Mouse (Mus musculus) CH12.LX (cell line): ENCODE results near the gene Rfpl4. TPM values are rescaled to one million over a fixed set of nuclear protein-coding genes. Genes with fewer than 3 reads are reported as not detected.
"Not testable (repeated sequence)": the region's sequence is repeated elsewhere in the genome, so short reads cannot be mapped to it uniquely, and the experiment has no call there.

Experiments
- DNase-seq: peaks from one replicate; pipeline ENCODE4 v3.0.0-alpha.2; 2013; ENCODE audit errors: extremely low read depth
- H3K27ac ChIP-seq: 2 replicates; pipeline ENCODE4 v1.5.1; 2012; ENCODE audit warnings: low read depth, mild to moderate bottlenecking, control low read depth, moderate library complexity; ENCODE audit not compliant: insufficient read depth
- H3K27me3 ChIP-seq: replicated peaks from 2 replicates; pipeline ENCODE3; 2012; ENCODE audit warnings: inconsistent platforms
- H3K36me3 ChIP-seq, 2 experiments: replicated peaks in 1 of 2; 2 replicates each; pipeline versions ENCODE3 to v1.6.1; 2012; ENCODE audit warnings: inconsistent platforms in 1 of 2, low read length in 1 of 2, mild to moderate bottlenecking in 1 of 2, mixed read lengths in 1 of 2, moderate library complexity in 1 of 2; ENCODE audit not compliant: control insufficient read depth in 1 of 2, insufficient read depth in 1 of 2
- H3K4me1 ChIP-seq, 2 experiments: 2 replicates each; pipeline ENCODE4 v1.6.1; 2012; ENCODE audit warnings: inconsistent platforms in 1 of 2, moderate library complexity in 1 of 2; ENCODE audit not compliant: insufficient read depth in 2 of 2, control insufficient read depth in 1 of 2
- H3K4me2 ChIP-seq: 2 replicates; pipeline ENCODE4 v1.6.1; 2012; ENCODE audit warnings: low read depth, mild to moderate bottlenecking, control low read depth; ENCODE audit not compliant: poor library complexity, insufficient read depth, severe bottlenecking
- H3K4me3 ChIP-seq, 3 experiments: fragments of 150-350 bp in 1 of 3; sonication (generic) in 1 of 3; replicated peaks in 1 of 3; 2 replicates each; pipeline versions ENCODE3 to v1.5.1; 2011 to 2012; ENCODE audit warnings: low read depth in 2 of 3, low read length in 2 of 3, mild to moderate bottlenecking in 2 of 3, moderate library complexity in 2 of 3, control low read depth in 1 of 3, improper control_type of control experiment in 1 of 3, inconsistent platforms in 1 of 3, mixed read lengths in 1 of 3; ENCODE audit not compliant: poor library complexity in 1 of 3
- H3K79me2 ChIP-seq: replicated peaks from 2 replicates; pipeline ENCODE4 v1.6.1; 2012; ENCODE audit warnings: mild to moderate bottlenecking, moderate library complexity; ENCODE audit not compliant: control insufficient read depth, poor library complexity, insufficient read depth, severe bottlenecking; ENCODE audit errors: extremely low read depth
- H3K9ac ChIP-seq: 2 replicates; pipeline ENCODE4 v1.6.1; 2012; ENCODE audit warnings: low read depth, mild to moderate bottlenecking, control low read depth, moderate library complexity; ENCODE audit not compliant: insufficient read depth
- H3K9me3 ChIP-seq: replicated peaks from 2 replicates; pipeline ENCODE3; 2012; ENCODE audit warnings: low read length, inconsistent platforms, mixed read lengths
- BHLHE40 ChIP-seq: IDR thresholded peaks from 2 replicates; pipeline ENCODE4 v1.6.1; 2011; ENCODE audit warnings: mild to moderate bottlenecking, low read depth, low read length, improper control_type of control experiment
- CHD2 ChIP-seq: IDR thresholded peaks from 2 replicates; pipeline ENCODE4 v1.6.1; 2011; ENCODE audit warnings: low read length, improper control_type of control experiment
- CTCF ChIP-seq, 2 experiments: IDR thresholded peaks in 1 of 2; conservative IDR thresholded peaks in 1 of 2; 2 replicates each; pipeline ENCODE4 v1.5.1; 2011 to 2012; ENCODE audit warnings: low read depth in 2 of 2, low read length in 2 of 2, improper control_type of control experiment in 1 of 2, inconsistent platforms in 1 of 2, mild to moderate bottlenecking in 1 of 2, moderate library complexity in 1 of 2
- ELF1 ChIP-seq: IDR thresholded peaks from 2 replicates; pipeline ENCODE4 v1.6.1; 2014; ENCODE audit warnings: low read depth, mild to moderate bottlenecking, inconsistent platforms, low read length, improper control_type of control experiment
- HCFC1 ChIP-seq: IDR thresholded peaks from 2 replicates; pipeline ENCODE4 v1.6.1; 2012; ENCODE audit warnings: low read depth, mild to moderate bottlenecking, inconsistent platforms, low read length, improper control_type of control experiment
- IRF4 ChIP-seq: IDR thresholded peaks from 2 replicates; pipeline ENCODE4 v1.6.1; 2014; ENCODE audit warnings: low read depth, mild to moderate bottlenecking, inconsistent platforms, low read length, improper control_type of control experiment
- JUND ChIP-seq: conservative IDR thresholded peaks from 2 replicates; pipeline ENCODE4 v1.6.1; 2011; ENCODE audit warnings: low read depth, low read length, improper control_type of control experiment
- MAFK ChIP-seq: IDR thresholded peaks from 2 replicates; pipeline ENCODE4 v1.6.1; 2011; ENCODE audit warnings: low read length, improper control_type of control experiment; ENCODE audit not compliant: insufficient replicate concordance
- MAX ChIP-seq: IDR thresholded peaks from 2 replicates; pipeline ENCODE4 v1.6.1; 2011; ENCODE audit warnings: low read length, improper control_type of control experiment
- MEF2A ChIP-seq: IDR thresholded peaks from 2 replicates; pipeline ENCODE4 v1.6.1; 2014; ENCODE audit warnings: low read depth, mild to moderate bottlenecking, inconsistent platforms, low read length, improper control_type of control experiment, borderline replicate concordance
- MXI1 ChIP-seq: IDR thresholded peaks from 2 replicates; pipeline ENCODE4 v1.6.1; 2011; ENCODE audit warnings: mild to moderate bottlenecking, low read depth, low read length, improper control_type of control experiment
- NELFE ChIP-seq: IDR thresholded peaks from 2 replicates; pipeline ENCODE4 v1.6.1; 2011; ENCODE audit warnings: low read depth, low read length, improper control_type of control experiment
- NRF1 ChIP-seq: IDR thresholded peaks from 2 replicates; pipeline ENCODE4 v1.6.1; 2014; ENCODE audit warnings: low read depth, mild to moderate bottlenecking, inconsistent platforms, low read length, improper control_type of control experiment, moderate library complexity
- PAX5 ChIP-seq: IDR thresholded peaks from 2 replicates; pipeline ENCODE4 v1.6.1; 2012; ENCODE audit warnings: low read length, inconsistent platforms, mixed read lengths
- POLR2A ChIP-seq: IDR thresholded peaks from 2 replicates; pipeline ENCODE4 v1.6.1; 2011; ENCODE audit warnings: low read depth, mild to moderate bottlenecking, improper control_type of control experiment, low read length
- RAD21 ChIP-seq: IDR thresholded peaks from 2 replicates; pipeline ENCODE4 v1.6.1; 2011; ENCODE audit warnings: low read depth, mild to moderate bottlenecking, low read length, improper control_type of control experiment, moderate library complexity
- RCOR1 ChIP-seq: conservative IDR thresholded peaks from 2 replicates; pipeline ENCODE4 v1.6.1; 2012; ENCODE audit warnings: low read depth, mild to moderate bottlenecking, inconsistent platforms, low read length, improper control_type of control experiment
- SMC3 ChIP-seq: IDR thresholded peaks from 2 replicates; pipeline ENCODE4 v1.6.1; 2011; ENCODE audit warnings: low read depth, low read length, improper control_type of control experiment
- TCF12 ChIP-seq: IDR thresholded peaks from 2 replicates; pipeline ENCODE4 v1.6.1; 2014; ENCODE audit warnings: low read depth, mild to moderate bottlenecking, inconsistent platforms, low read length, improper control_type of control experiment
- UBTF ChIP-seq: IDR thresholded peaks from 2 replicates; pipeline ENCODE4 v1.6.1; 2012; ENCODE audit warnings: low read depth, mild to moderate bottlenecking, inconsistent platforms, low read length, improper control_type of control experiment, moderate library complexity
- ZC3H11A ChIP-seq: IDR thresholded peaks from 2 replicates; pipeline ENCODE4 v1.6.1; 2012; ENCODE audit warnings: low read depth, mild to moderate bottlenecking, inconsistent platforms, low read length, improper control_type of control experiment
- ZKSCAN1 ChIP-seq: IDR thresholded peaks from 2 replicates; pipeline ENCODE4 v1.6.1; 2012; ENCODE audit warnings: low read depth, inconsistent platforms, low read length, improper control_type of control experiment, borderline replicate concordance
- ZMIZ1 ChIP-seq: IDR thresholded peaks from 2 replicates; pipeline ENCODE4 v1.6.1; 2012; ENCODE audit warnings: low read depth, mild to moderate bottlenecking, inconsistent platforms, low read length, improper control_type of control experiment
- dilution Hi-C: fragments of 300-500 bp; cut with MboI; formaldehyde crosslinking; loops from 2 replicates; pipeline ENCODE4 v1.14.3; 2020; ENCODE audit warnings: low sequenced_read_pairs; ENCODE audit not compliant: extremely low pct_unique_long_range_greater_than_20kb, extremely low pct_ligation_motif_present
- in situ Hi-C: fragments of 300-500 bp; cut with MboI; formaldehyde crosslinking; loops from 3 replicates; pipeline ENCODE4 v1.14.3; 2019; ENCODE audit warnings: low sequenced_read_pairs, low pct_ligation_motif_present, low pct_unique_long_range_greater_than_20kb, mixed read lengths
- polyA plus RNA-seq: library from polyadenylated mRNA; unstranded; fragments of >175 nt; gene quantifications from 2 replicates; pipeline ENCODE4 v1.2.1, GENCODE M21; 2012; ENCODE audit warnings: low read depth; ENCODE audit not compliant: insufficient read length
- total RNA-seq, 2 experiments: library from RNA; depleted of rRNA; stranded (reverse); fragments of 300-350 nt in 1 of 2; fragments of >200 nt in 1 of 2; gene quantifications; 2 replicates each; pipeline ENCODE4 v1.2.3; 2012 to 2014

Rfpl4 gene
- not detected in 2 replicates for total RNA-seq (2012; rRNA removed)
- not detected in 2 replicates for total RNA-seq (2014; rRNA removed)
- polyA plus RNA-seq: not detected in 2 replicates

- H3K36me3 ChIP-seq: no peaks in the 10 kb centered on the region
- no peaks in the 10 kb centered on the region for H3K9me3 ChIP-seq
- in situ Hi-C loops: no loop called here
- H3K27me3 ChIP-seq: no peaks in the 10 kb centered on the region
- no peak within 1 kb of the TSS for H3K4me3 ChIP-seq
- H3K4me2 ChIP-seq: no peak within 1 kb of the TSS
- dilution Hi-C loops: no loop called here
- DNase-seq: no peak
- no peaks in the 10 kb centered on the region for H3K4me1 ChIP-seq
- TF ChIP-seq CHD2 (no peak), MXI1 (no peak), IRF4 (no peak)
- H3K9ac ChIP-seq: no peak within 1 kb of the TSS
- no peaks in the 10 kb centered on the region for H3K79me2 ChIP-seq
- H3K27ac ChIP-seq: no peak within 1 kb of the TSS
These were observed at the start of gene Rfpl4 for GRCm38 (mm10) chr7:5116850-5117249. Gene Rfpl4 (minus strand): TSS chr7:5116950.

- dilution Hi-C loops, H3K79me2 ChIP-seq, H3K36me3 ChIP-seq, H3K27me3 ChIP-seq, H3K9me3 ChIP-seq, DNase-seq, H3K4me2 ChIP-seq, H3K27ac ChIP-seq, H3K4me3 ChIP-seq, H3K9ac ChIP-seq, in situ Hi-C loops, H3K4me1 ChIP-seq: not testable (repeated sequence)
These were observed 32.8 kb upstream of the Rfpl4 start, which contains the start of gene Vmn1r55 for GRCm38 (mm10) chr7:5149570-5149969. Gene Vmn1r55 (minus strand): TSS chr7:5149670.

GRCm38 (mm10) chr7:5125549-5126406 is 9.0 kb upstream of the Rfpl4 start, which contains the start of gene Rasl2-9:
Gene Rasl2-9 (minus strand): TSS chr7:5125950.
- Histone ChIP-seq H3K4me1 (peaks cover 3 to 4% of the 10 kb centered on the region in 2 experiments; a peak in 3 of 4 replicates), H3K9ac (peak within 1 kb of the TSS; percentile 72), H3K27me3 (no peaks in the 10 kb centered on the region), H3K4me2 (peak within 1 kb of the TSS; percentile 60), H3K27ac (no peak within 1 kb of the TSS), H3K79me2 (no peaks in the 10 kb centered on the region), H3K9me3 (no peaks in the 10 kb centered on the region), H3K36me3 (no peaks in the 10 kb centered on the region), H3K4me3 (peak within 1 kb of the TSS; percentile 59 to 83 (median 79))
- in situ Hi-C loops: loop anchor here (5.0 kb wide), 1 partner anchor 63 kb away; the partner anchor contains the start of gene U2af2
- DNase-seq: peak; percentile 71
- dilution Hi-C loops: no loop called here
- TF ChIP-seq ZMIZ1 (no peak), RCOR1 (no peak), SMC3 (peak; percentile 71), TCF12 (peak; percentile 66), ZKSCAN1 (no peak), MAX (peak; percentile 48; the same call in 1 of the 2 replicates), UBTF (no peak), NELFE (peak; percentile 60; the same call in 1 of the 2 replicates), BHLHE40 (peak; percentile 71), NRF1 (peak; percentile 59), PAX5 (no peak), CTCF (conservative IDR thresholded peaks at IDR 0.05 in 1 of 2, IDR thresholded peaks at IDR 0.05 in 1 of 2; ENCODE audit: low read depth in 2 of 2, low read length in 2 of 2) (peak in 1 of 2 experiments; percentile 86; a peak in 2 of 4 replicates), ZC3H11A (0 out of 2 replicates have a peak, but pooled peaks have one; percentile 14), CHD2 (peak; percentile 90), RAD21 (peak; percentile 73), HCFC1 (peak; percentile 68), ELF1 (peak; percentile 53), MXI1 (0 out of 2 replicates have a peak, but pooled peaks have one; percentile 19), IRF4 (peak; percentile 70; the same call in 1 of the 2 replicates), MEF2A (peak; percentile 51; the same call in 1 of the 2 replicates), MAFK (no peak), POLR2A (peak; percentile 62; the same call in 1 of the 2 replicates), JUND (no peak)
